Mouse (Mus musculus) heart, embryonic 10.5 days (tissue): ENCODE measurements around the gene Gbp10. TPM values are rescaled to one million over a fixed set of nuclear protein-coding genes. Genes with fewer than 3 reads are reported as not detected.

ENCODE experiments used
- polyA plus RNA-seq: library from polyadenylated mRNA; unstranded; fragments of >200 nt; fragmentation: Nextera tagmentation; extraction: Ambion mirVana; gene quantifications from 2 replicates; pipeline ENCODE4 v1.2.1, GENCODE M21; 2016

Gbp10 gene
- polyA plus RNA-seq, 1 experiment from 2014 or later, result 0.08 TPM

Other genes with a start within 250 kb of the Gbp10 start
- gene Gbp9, start 100.0 kb downstream of the Gbp10 start, polyA plus RNA-seq, result 1.3 and 2.3 TPM in 2 replicates
- gene Gbp8, start 100.0 kb downstream of the Gbp10 start, polyA plus RNA-seq, result 1.2 and 1.4 TPM in 2 replicates
- gene Gbp4, start 99.9 kb downstream of the Gbp10 start, polyA plus RNA-seq, result 4.1 and 6.1 TPM in 2 replicates
- gene Gm43302, start 54.2 kb upstream of the Gbp10 start, polyA plus RNA-seq, result not detected in 2 replicates
- 2.4 and 3.4 TPM in 2 replicates for gene Gbp6, start 54.2 kb upstream of the Gbp10 start, polyA plus RNA-seq
- gene Lrrc8b, start 176.2 kb upstream of the Gbp10 start, polyA plus RNA-seq, result 5.5 and 6.0 TPM in 2 replicates